Mouse (Mus musculus): ENCODE data around the gene Stac. TPM values are rescaled to one million over a fixed set of nuclear protein-coding genes. Genes with fewer than 3 reads are reported as not detected.
A peak's percentile ranks its signal among the peaks of the same experiment; 100 is the strongest.

Stac gene
- total and polyA plus RNA-seq, 2 experiments from 2014 or later = 9.3 to 13.8 TPM

GRCm38 (mm10) chr9:111523111-111523510 is 167.0 kb downstream of the Stac start:
- H3K9ac ChIP-seq (replicated peaks; ENCODE audit: low read length, poor library complexity, severe bottlenecking) = no peak overlapping the region
- DNase-seq (ENCODE audit: low spot score) (no peak), ATAC-seq (ENCODE audit: low FRiP score) (no peak)
- no peaks in the 10 kb centered on the region for H3K4me1 ChIP-seq (ENCODE audit: insufficient read depth, low read length)
- H3K27ac ChIP-seq (ENCODE audit: low read depth, low read length) = no peak overlapping the region
- H3K27me3 ChIP-seq (ENCODE audit: insufficient read depth, low read length) = no peaks in the 10 kb centered on the region
- WGBS = 94% methylated on average over 11 of the region's 11 CpGs
- no peak for TF ChIP-seq CTCF (IDR thresholded peaks at IDR 0.05)
- no peak overlapping the region for H3K4me3 ChIP-seq (ENCODE audit: low read depth, low read length)
- H3K36me3 ChIP-seq (ENCODE audit: insufficient read depth, low read length) = no peaks in the 10 kb centered on the region
- 0 out of 2 replicates have a peak, but pooled peaks cover 4% of the 10 kb centered on the region for H3K9me3 ChIP-seq (ENCODE audit: low read length)
- no peak overlapping the region for H3K4me2 ChIP-seq (ENCODE audit: low read depth, low read length, poor library complexity, severe bottlenecking)

GRCm38 (mm10) chr9:111522226-111522625 is 167.9 kb downstream of the Stac start:
- Histone ChIP-seq H3K9me3 (ENCODE audit: low read length) (0 out of 2 replicates have a peak, but pooled peaks cover 4% of the 10 kb centered on the region), H3K27ac (ENCODE audit: low read depth, low read length) (no peak overlapping the region), H3K9ac (replicated peaks; ENCODE audit: low read length, poor library complexity, severe bottlenecking) (no peak overlapping the region), H3K4me3 (ENCODE audit: low read depth, low read length) (no peak overlapping the region), H3K27me3 (ENCODE audit: insufficient read depth, low read length) (no peaks in the 10 kb centered on the region), H3K4me1 (ENCODE audit: insufficient read depth, low read length) (no peaks in the 10 kb centered on the region), H3K4me2 (ENCODE audit: low read depth, low read length, poor library complexity, severe bottlenecking) (no peak overlapping the region), H3K36me3 (ENCODE audit: insufficient read depth, low read length) (no peaks in the 10 kb centered on the region)
- ATAC-seq (ENCODE audit: low FRiP score) (no peak), DNase-seq (ENCODE audit: low spot score) (no peak)
- 91% methylated on average over 7 of the region's 7 CpGs for WGBS
- TF ChIP-seq CTCF (IDR thresholded peaks at IDR 0.05) = no peak

- H3K27ac ChIP-seq (ENCODE audit: low read depth, low read length) = no peak overlapping the region
- H3K4me1 ChIP-seq (ENCODE audit: insufficient read depth, low read length) = no peaks in the 10 kb centered on the region
- 86% methylated on average over 3 of the region's 3 CpGs for WGBS
- DNase-seq (ENCODE audit: low spot score) (no peak), ATAC-seq (ENCODE audit: low FRiP score) (no peak)
- H3K9me3 ChIP-seq (ENCODE audit: low read length) = no peaks in the 10 kb centered on the region
- H3K4me3 ChIP-seq (ENCODE audit: low read depth, low read length) = no peak overlapping the region
- H3K9ac ChIP-seq (replicated peaks; ENCODE audit: low read length, poor library complexity, severe bottlenecking) = no peak overlapping the region
- no peak for TF ChIP-seq CTCF (IDR thresholded peaks at IDR 0.05)
- no peaks in the 10 kb centered on the region for H3K27me3 ChIP-seq (ENCODE audit: insufficient read depth, low read length)
- no peak overlapping the region for H3K4me2 ChIP-seq (ENCODE audit: low read depth, low read length, poor library complexity, severe bottlenecking)
- H3K36me3 ChIP-seq (ENCODE audit: insufficient read depth, low read length) = no peaks in the 10 kb centered on the region
These were observed 174.6 kb downstream of the Stac start for GRCm38 (mm10) chr9:111515536-111515935.

GRCm38 (mm10) chr9:111514586-111515473 is 175.3 kb downstream of the Stac start:
- 49% methylated on average over 15 of the region's 15 CpGs for WGBS
- H3K9ac ChIP-seq (replicated peaks; ENCODE audit: low read length, poor library complexity, severe bottlenecking) = no peak overlapping the region
- no peaks in the 10 kb centered on the region for H3K9me3 ChIP-seq (ENCODE audit: low read length)
- H3K36me3 ChIP-seq (ENCODE audit: insufficient read depth, low read length) = no peaks in the 10 kb centered on the region
- TF ChIP-seq CTCF (IDR thresholded peaks at IDR 0.05) = no peak
- H3K4me1 ChIP-seq (ENCODE audit: insufficient read depth, low read length) = no peaks in the 10 kb centered on the region
- no peak for ATAC-seq (ENCODE audit: low FRiP score)
- H3K4me2 ChIP-seq (ENCODE audit: low read depth, low read length, poor library complexity, severe bottlenecking) = no peak overlapping the region
- no peak overlapping the region for H3K4me3 ChIP-seq (ENCODE audit: low read depth, low read length)
- H3K27ac ChIP-seq (ENCODE audit: low read depth, low read length) = no peak overlapping the region
- peak; percentile 61 for DNase-seq (ENCODE audit: low spot score)
- H3K27me3 ChIP-seq (ENCODE audit: insufficient read depth, low read length) = no peaks in the 10 kb centered on the region
